Mouse (Mus musculus): ENCODE measurements at regions not wholly inside any gene's neighbourhood (a gene's known extent, or its start where the extent isn't known, plus 50 kb on each side); places are given as distances from the start of the nearest gene placed in this dataset.

GRCm38 (mm10) chr13:106591729-106592128 is 345.0 kb downstream of the Ipo11 start:
- no peaks in the 10 kb centered on the region for H3K27me3 ChIP-seq (replicated peaks)
- H3K4me3 ChIP-seq (replicated peaks) = no peak overlapping the region
- H3K4me1 ChIP-seq = no peaks in the 10 kb centered on the region
- TF ChIP-seq FLI1 (IDR thresholded peaks at IDR 0.05; ENCODE audit: low read length) (no peak), GATA1 (IDR thresholded peaks at IDR 0.05; ENCODE audit: borderline replicate concordance, low read length) (no peak)
- H3K9me3 ChIP-seq = no peaks in the 10 kb centered on the region
- H3K36me3 ChIP-seq (replicated peaks; ENCODE audit: low read length) = no peaks in the 10 kb centered on the region

- no peaks in the 10 kb centered on the region for H3K27me3 ChIP-seq (replicated peaks)
- H3K9me3 ChIP-seq = 0 out of 2 replicates have a peak, but pooled peaks cover 3% of the 10 kb centered on the region
- H3K36me3 ChIP-seq (replicated peaks; ENCODE audit: low read length) = no peaks in the 10 kb centered on the region
- H3K4me3 ChIP-seq (replicated peaks) = no peak overlapping the region
- no peaks in the 10 kb centered on the region for H3K4me1 ChIP-seq
- TF ChIP-seq FLI1 (IDR thresholded peaks at IDR 0.05; ENCODE audit: low read length) (no peak), GATA1 (IDR thresholded peaks at IDR 0.05; ENCODE audit: borderline replicate concordance, low read length) (no peak)
Measured at GRCm38 (mm10) chr13:106567658-106568359, 368.9 kb downstream of the Ipo11 start.

- Histone ChIP-seq H3K27me3 (replicated peaks) (no peaks in the 10 kb centered on the region), H3K9me3 (no peaks in the 10 kb centered on the region), H3K4me1 (no peaks in the 10 kb centered on the region), H3K4me3 (replicated peaks) (no peak overlapping the region), H3K36me3 (replicated peaks; ENCODE audit: low read length) (no peaks in the 10 kb centered on the region)
- TF ChIP-seq GATA1 (IDR thresholded peaks at IDR 0.05; ENCODE audit: borderline replicate concordance, low read length) (no peak), FLI1 (IDR thresholded peaks at IDR 0.05; ENCODE audit: low read length) (no peak)
Measured at GRCm38 (mm10) chr13:106562588-106562987, 374.2 kb downstream of the Ipo11 start.

- TF ChIP-seq FLI1 (IDR thresholded peaks at IDR 0.05; ENCODE audit: low read length) (no peak), GATA1 (IDR thresholded peaks at IDR 0.05; ENCODE audit: borderline replicate concordance, low read length) (no peak)
- no peak overlapping the region for H3K4me3 ChIP-seq (replicated peaks)
- no peaks in the 10 kb centered on the region for H3K36me3 ChIP-seq (replicated peaks; ENCODE audit: low read length)
- no peaks in the 10 kb centered on the region for H3K27me3 ChIP-seq (replicated peaks)
- H3K4me1 ChIP-seq = no peaks in the 10 kb centered on the region
- no peaks in the 10 kb centered on the region for H3K9me3 ChIP-seq
Measured at GRCm38 (mm10) chr13:106562161-106562560, 374.6 kb downstream of the Ipo11 start.

GRCm38 (mm10) chr13:106525406-106526206 is 411.2 kb downstream of the Ipo11 start:
- Histone ChIP-seq H3K36me3 (replicated peaks; ENCODE audit: low read length) (no peaks in the 10 kb centered on the region), H3K27me3 (replicated peaks) (no peaks in the 10 kb centered on the region), H3K4me3 (replicated peaks) (no peak overlapping the region), H3K4me1 (no peaks in the 10 kb centered on the region), H3K9me3 (no peaks in the 10 kb centered on the region)
- no peak for TF ChIP-seq FLI1 (IDR thresholded peaks at IDR 0.05; ENCODE audit: low read length)
- no peak for TF ChIP-seq GATA1 (IDR thresholded peaks at IDR 0.05; ENCODE audit: borderline replicate concordance, low read length)

- Histone ChIP-seq H3K4me3 (replicated peaks) (no peak overlapping the region), H3K36me3 (replicated peaks; ENCODE audit: low read length) (no peaks in the 10 kb centered on the region), H3K9me3 (no peaks in the 10 kb centered on the region), H3K27me3 (replicated peaks) (no peaks in the 10 kb centered on the region), H3K4me1 (no peaks in the 10 kb centered on the region)
- no peak for TF ChIP-seq GATA1 (IDR thresholded peaks at IDR 0.05; ENCODE audit: borderline replicate concordance, low read length)
- no peak for TF ChIP-seq FLI1 (IDR thresholded peaks at IDR 0.05; ENCODE audit: low read length)
Measured at GRCm38 (mm10) chr13:106514510-106515169, 422.1 kb downstream of the Ipo11 start.

GRCm38 (mm10) chr13:106513669-106514068 is 423.1 kb downstream of the Ipo11 start:
- Histone ChIP-seq H3K27me3 (replicated peaks) (no peaks in the 10 kb centered on the region), H3K4me1 (no peaks in the 10 kb centered on the region), H3K36me3 (replicated peaks; ENCODE audit: low read length) (no peaks in the 10 kb centered on the region), H3K4me3 (replicated peaks) (no peak overlapping the region), H3K9me3 (no peaks in the 10 kb centered on the region)
- no peak for TF ChIP-seq GATA1 (IDR thresholded peaks at IDR 0.05; ENCODE audit: borderline replicate concordance, low read length)
- no peak for TF ChIP-seq FLI1 (IDR thresholded peaks at IDR 0.05; ENCODE audit: low read length)

- Histone ChIP-seq H3K27me3 (replicated peaks) (no peaks in the 10 kb centered on the region), H3K9me3 (no peaks in the 10 kb centered on the region), H3K36me3 (replicated peaks; ENCODE audit: low read length) (no peaks in the 10 kb centered on the region), H3K4me3 (replicated peaks) (no peak overlapping the region), H3K4me1 (no peaks in the 10 kb centered on the region)
- TF ChIP-seq GATA1 (IDR thresholded peaks at IDR 0.05; ENCODE audit: borderline replicate concordance, low read length) = no peak
- TF ChIP-seq FLI1 (IDR thresholded peaks at IDR 0.05; ENCODE audit: low read length) = no peak
Measured at GRCm38 (mm10) chr13:106510435-106510834, 426.3 kb downstream of the Ipo11 start.

GRCm38 (mm10) chr13:106501273-106501672 is 435.5 kb downstream of the Ipo11 start:
- H3K36me3 ChIP-seq (replicated peaks; ENCODE audit: low read length) = no peaks in the 10 kb centered on the region
- TF ChIP-seq FLI1 (IDR thresholded peaks at IDR 0.05; ENCODE audit: low read length) (no peak), GATA1 (IDR thresholded peaks at IDR 0.05; ENCODE audit: borderline replicate concordance, low read length) (no peak)
- no peak overlapping the region for H3K4me3 ChIP-seq (replicated peaks)
- peaks cover 11% of the 10 kb centered on the region for H3K9me3 ChIP-seq
- no peaks in the 10 kb centered on the region for H3K4me1 ChIP-seq
- no peaks in the 10 kb centered on the region for H3K27me3 ChIP-seq (replicated peaks)

Data from megakaryocyte, embryonic 14.5 days (primary cell).